Mouse (Mus musculus): Measurements from ENCODE around the gene Tmem106a.
"Not testable (repeated sequence)": the region's sequence is repeated elsewhere in the genome, so short reads cannot be mapped to it uniquely, and the experiment has no call there.

The Tmem106a gene

DNA sequence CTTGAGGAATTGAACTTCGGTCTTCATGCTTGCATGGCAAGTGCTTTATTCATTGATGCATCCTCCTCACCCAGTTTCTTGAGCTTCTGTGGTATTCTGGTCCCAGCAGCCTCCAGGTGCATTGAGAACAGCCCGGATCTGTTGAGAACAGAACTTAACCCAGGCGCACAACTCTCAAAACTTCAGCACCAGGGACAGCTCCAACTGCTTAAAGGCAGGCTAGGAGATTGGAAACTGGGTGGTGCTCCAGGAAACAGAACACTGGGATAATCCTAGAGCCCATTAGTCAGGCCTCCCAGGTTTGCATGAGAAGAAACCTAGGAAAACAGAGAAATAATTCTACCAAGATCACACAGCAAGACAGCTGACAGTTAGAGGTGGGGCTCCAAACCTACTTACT is 20.4 kb downstream of the Tmem106a start:
- DNase-seq, result peak; percentile 93

DNA sequence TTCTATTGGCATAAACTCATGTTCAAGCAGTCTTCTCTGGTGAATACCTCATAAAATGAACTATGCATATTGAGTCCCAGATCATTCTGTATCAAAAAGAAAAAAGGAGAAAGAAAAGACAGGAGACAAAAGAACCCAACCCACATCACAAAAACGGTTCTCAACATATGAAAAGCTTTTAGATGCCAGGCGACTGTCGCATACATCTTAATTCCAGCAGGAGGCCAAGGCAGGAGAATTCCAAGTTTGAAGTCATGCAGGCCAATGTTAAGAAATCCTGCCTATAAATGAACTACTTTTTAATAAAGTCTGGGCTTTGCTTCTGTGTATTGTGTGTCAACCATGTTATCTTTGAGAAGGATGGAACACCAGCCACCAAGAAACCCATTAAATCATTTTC is 22.1 kb downstream of the Tmem106a start:
- no peak for DNase-seq

DNA sequence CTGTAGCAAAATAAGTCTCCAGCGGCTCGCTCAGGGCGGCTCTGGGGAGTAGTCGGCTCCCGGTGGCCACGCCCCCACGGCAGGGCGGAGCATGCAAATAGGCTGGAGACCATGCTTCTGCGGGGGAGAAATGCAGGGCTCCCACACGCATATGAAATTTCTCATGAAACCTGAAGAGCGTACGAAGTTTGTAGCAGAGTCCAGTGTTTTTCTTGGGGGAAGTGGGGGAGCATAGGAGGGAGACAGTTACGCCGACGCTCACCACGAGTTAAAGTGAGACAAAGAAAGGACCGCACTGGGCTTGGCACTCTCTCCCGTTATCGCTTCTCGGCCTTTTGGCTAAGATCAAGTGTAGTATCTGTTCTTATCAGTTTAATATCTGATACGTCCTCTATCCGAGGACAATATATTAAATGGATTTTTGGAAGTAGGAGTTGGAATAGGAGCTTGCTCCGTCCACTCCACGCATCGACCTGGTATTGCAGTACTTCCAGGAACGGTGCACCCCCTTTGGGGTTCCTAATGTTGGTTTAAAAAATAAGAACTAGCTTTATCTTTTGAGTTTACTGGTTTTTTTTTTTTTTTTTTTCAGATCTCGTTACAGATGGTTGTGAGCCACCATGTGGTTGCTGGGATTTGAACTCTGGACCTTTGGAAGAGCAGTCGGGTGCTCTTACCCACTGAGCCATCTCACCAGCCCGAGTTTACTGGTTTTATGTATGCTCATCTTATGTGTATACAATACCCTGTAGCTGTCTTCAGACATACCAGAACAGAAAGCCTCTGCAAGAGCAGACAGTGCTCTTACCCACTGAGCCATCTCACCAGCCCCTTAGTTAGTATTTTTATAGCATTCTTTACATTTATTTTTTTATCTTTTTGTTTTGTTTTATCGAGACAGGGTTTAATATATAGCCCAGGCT is 22.8 kb downstream of the Tmem106a start:
- DNase-seq, result peak; percentile 90

DNA sequence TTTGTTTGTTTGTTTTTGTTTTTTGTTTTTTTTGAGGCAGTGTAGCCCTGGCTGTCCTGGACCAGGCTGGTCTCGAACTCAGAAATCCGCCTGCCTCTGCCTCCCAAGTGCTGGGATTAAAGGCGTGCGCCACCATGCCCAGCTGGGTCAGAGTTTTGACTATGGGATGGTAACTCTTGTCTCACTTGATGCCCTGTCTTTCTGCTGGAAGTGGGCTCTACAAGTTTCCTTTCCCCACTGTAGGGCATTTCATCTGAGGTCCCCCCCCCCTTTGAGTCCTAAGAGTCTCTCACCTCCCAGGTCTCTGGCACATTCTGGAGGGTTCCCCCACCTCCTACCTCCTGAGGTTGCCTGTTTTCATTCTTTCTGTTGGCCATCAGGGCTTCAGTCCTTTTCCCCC is 25.1 kb downstream of the Tmem106a start:
- DNase-seq, result not testable (repeated sequence)

DNA sequence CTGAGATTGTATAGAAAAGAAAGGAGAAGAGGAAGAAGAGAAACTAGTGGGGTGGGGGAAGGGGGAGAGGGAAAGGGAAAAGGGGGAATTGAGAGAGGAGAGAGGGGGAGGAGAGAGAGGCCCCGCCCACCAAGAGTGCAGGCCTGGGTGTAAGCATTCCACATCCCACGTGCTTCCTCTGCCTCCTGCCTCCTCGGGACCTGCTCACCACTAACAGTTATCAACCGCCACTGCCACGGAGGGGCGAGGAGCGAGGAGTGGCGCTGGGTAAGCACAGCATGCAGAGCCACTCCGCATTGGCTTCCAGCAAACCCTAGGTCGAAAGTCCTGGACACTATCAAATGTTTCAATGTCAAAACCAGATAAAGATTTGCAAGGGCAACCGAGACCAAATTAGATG is 28.4 kb downstream of the Tmem106a start:
- DNase-seq, result peak; percentile 7

DNA sequence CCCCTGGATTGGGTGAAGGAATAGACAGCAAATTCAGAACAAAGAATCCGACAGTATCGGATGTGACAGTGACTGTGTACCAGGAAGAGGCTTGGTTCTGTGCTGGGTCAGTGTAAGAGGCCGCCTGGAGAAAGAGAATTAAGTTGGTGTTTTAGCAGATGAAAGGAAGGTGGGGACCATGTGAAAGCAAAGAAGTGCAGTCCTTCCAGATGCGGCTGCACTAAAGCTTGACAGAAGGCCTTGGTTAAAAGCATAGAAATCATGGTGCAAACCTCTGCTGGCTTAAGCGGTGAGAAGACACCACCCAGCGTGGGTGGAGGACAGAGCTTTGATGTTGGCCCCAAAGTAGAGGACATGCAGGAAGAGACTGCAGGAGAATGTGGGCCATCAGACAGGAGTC is 31.6 kb downstream of the Tmem106a start:
- DNase-seq, result no peak

DNA sequence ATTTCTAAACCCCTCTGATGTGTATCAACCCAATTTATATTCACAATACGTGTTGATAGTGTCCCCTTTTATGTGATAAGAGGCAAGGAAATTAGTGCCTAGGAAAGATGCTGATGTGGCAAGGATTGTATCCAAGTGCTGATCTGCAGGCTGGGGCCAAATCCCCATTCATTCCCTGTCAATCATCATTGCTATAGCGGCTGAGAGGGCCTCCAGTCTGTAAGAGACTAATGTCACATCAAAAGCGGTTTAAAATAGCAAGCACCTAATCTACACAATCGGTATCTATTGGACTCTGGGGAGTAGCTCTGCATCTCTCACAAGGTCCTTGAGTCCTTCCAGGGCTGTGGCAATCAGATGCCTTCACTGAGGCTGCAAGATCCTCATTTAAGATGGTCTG is 32.1 kb downstream of the Tmem106a start:
- DNase-seq, result no peak

DNA sequence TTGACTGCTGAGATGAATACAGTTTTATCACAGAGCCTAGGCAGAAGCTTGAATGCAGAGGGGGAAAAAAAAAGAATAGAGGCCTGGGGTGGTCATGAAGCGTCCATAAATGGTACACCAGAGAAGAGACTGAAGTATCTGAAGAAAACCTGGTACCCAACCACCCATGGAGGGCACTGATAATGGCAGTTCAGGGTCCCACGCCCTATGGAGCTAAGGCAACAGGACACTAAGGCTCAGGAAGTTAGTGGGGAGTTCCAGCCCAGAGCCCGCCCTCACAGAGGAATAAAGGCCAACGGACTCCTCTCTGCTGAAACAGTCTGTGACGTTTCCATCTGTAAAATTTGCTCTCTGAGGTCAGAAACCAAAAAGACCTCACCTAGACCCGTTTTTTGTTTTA is 33.3 kb downstream of the Tmem106a start:
- DNase-seq, result no peak

DNA sequence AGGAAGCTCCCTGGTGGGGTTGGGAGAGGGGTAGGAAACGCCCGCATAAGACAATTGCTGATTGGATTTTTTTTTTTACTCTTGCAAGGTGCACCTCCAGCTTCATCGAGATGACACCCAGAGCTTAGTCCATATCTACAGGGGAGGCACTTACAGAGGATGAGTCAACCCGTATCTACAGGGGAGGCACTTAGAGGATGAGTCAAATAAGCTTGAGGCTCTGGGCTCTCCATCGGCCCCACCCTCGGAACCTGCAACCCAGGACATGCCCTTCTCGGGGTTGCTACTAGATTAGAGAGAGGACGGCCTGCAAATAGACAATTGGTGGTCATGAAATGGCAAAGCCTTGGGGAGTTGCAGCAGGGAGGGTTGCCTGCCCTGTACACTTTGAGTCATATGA is 34.1 kb downstream of the Tmem106a start:
- no peak for DNase-seq

DNA sequence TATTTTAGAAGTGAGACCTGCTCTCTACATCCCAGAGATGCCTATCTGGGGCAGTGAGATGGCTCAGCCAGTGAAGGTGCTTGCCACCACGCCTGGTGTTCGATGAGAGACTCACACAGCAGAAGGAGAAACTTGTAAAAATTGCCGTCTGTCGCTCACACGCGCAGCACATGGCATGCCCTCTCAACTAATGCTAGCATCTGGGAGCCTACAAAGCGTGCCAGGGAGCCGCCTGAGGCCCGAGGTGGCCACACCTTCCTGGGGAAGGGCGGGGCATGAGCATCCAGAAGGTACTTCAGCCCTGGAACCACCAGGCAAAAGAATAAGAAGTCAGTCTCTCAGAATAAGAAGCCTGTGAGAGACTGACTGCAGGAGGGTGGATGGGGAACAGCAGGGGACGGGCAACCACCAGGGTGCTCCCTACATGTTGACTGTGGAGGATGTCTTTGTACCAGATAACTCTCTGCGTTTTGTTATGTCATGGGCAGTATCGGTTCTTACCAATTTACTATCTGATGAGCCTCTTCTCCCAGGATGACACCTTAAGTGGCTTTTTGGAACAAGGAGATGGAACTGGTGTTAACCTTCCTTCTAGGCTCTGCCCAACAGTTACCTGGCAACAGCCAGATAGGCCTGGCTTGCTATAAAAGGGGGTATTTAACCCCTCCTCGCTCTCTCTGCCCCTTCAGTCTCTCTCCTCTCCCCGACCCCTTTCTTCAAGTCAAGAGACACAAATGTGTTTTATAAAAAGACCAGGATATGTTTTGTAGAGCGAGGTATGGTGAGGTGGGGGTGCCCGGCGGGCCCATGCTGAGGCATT is 35.1 kb downstream of the Tmem106a start:
- DNase-seq, result peak; percentile 42

DNA sequence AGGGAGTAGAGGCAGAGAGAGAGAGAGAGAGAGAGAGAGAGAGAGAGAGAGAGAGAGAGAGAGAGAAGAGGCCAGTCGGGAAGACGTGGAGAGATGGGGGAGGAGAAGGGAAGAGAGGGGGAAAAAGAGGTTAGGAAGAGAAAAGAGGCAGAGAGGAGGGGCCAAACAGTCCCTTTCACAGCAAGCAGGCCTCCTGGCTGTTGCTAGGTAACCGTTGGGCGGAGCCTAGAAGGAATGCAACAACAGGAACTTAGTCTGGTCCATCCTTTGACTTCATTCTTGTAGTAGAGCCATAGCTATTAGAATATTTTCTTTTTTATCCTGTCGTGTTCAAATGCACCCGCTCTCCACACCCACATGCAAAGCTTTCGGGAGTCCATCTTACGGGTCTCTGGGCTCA is 35.8 kb downstream of the Tmem106a start:
- DNase-seq, result peak; percentile 90

DNA sequence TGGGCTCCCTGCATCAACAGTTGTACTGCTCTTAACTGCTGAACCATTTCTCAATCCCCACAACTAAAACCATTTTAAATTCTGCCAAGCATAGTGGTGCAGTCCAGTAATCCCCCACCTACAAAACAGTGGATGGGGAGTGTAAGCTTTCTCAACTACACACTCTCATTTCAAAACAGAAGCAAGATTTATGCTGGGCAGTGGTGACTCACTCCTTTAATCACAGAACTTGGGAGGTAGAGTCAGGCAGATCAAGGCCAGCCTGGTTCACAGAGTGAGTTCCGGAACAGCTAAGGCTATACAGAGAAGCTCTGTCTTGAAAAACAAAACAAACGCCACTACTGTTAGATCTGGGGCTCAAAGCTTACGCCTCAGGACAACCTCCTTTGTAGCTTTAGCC is 36.6 kb downstream of the Tmem106a start:
- no peak for DNase-seq

DNA sequence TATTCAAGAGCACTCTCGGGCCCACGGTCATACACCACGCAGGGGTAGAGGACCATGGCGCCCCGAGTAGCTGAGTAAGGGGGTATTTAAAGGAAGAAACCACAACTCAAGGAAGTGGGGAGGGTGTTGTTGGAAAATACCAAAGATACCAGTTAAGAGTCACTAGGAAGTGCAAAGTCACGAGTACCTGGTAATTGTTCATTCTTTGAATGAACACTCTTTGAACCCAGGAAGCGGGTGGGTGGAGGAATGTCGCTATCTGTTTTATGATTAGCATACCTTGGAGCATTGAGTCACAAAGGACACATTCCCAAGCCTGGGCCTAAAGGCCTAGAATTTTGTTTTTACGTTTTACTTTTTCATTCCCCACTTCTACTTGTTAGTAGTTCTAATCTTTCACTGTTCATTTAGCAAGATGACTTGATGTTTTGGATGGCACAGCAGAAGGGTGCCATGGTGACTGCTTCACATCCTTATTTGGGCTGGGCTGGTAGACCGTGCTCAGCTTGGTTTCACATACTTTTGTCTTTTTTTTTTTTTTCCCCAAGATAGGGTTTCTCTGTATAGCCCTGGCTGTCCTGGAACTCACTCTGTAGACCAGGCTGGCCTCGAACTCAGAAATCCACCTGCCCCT is 38.1 kb downstream of the Tmem106a start:
- DNase-seq, result not testable (repeated sequence)

DNA sequence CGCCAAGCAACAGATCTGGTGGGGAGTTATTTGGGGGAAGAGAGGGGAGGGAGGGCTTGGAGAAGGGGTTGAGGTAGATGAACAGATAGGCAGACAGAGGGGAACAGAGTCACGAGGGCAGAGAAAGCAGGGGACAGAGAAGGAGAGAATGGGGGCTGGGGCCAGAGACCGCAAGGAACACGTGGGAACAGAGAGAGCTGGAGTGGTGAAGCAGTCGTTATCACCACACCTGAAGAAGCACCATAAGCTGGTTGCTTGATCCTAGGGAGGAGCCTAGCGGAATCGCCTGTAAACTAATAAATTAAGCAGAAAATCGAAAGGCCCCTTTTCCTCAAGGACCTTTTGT is 44.6 kb downstream of the Tmem106a start:
- no peak for DNase-seq

DNA sequence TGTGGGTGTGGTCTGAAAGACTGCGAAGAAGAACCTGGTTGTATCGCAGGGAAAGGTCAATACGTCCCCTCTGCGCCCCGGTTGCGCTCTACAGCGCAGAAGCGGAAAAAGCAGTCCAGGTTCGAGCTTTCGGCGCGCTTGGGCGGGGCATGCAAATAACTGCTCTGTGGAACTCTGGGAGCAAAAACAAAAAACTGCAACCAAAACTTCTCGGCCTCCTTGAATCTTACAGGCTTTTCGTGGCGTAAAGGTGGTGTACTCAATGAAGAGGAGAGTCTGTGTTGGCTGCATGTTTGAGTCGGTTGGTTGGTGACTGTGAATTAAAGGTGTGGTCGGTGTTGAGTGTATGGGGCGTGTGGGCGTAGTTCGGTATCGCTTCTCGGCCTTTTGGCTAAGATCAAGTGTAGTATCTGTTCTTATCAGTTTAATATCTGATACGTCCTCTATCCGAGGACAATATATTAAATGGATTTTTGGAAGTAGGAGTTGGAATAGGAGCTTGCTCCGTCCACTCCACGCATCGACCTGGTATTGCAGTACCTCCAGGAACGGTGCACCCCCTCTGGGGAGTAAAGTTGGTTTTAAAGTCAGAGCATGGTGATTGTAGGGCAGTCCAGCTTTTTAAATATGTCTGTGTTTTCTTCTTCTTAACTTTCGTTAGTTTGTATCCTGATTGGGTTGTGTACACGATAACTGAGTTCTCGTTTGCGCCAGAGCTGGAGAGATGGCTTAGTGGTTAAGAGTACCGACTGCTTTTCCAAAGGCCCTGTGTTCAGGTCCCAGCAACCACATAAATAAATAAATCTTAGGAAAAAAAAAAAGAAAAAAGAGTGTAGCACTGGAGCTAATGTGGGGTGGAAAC is 45.2 kb downstream of the Tmem106a start, which contains the start of gene Rdm1:
Gene Rdm1, plus strand, starts transcription at position 201 of the 862 bp plus-strand sequence.
- DNase-seq, result peak; percentile 94

DNA sequence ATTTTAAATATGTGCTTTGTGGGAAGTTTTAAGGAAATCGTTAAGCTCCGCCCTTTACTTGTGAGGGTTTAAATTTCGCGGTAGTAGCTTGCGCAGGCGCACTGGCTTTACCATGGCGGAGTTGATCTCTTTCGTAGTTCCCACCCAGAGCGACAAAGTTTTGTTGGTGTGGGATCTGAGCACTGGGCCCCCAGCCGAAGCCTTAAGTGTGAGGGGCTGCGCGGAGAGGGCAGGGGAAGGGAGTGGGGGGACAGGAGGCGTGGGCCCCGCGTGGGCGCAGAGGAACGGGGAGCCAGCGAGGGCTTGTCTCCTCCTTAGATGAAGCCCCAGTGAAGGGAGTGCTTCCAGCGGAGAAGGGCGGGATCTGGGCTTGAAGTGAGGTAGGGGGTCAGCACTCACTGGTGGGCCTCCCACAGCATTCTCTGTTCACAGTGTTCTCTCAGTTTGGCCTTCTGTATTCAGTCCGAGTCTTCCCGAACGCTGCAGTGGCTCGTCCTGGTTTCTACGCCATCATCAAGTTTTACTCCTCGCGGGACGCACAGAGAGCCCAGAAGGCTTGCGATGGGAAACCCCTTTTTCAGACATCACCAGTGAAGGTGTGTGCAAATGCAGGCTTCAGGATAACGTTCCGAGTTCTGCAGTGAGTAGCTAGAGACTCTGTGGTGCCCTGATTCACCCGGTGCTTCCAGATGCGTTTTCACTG is 46.0 kb downstream of the Tmem106a start:
- DNase-seq, result peak; percentile 95

DNA sequence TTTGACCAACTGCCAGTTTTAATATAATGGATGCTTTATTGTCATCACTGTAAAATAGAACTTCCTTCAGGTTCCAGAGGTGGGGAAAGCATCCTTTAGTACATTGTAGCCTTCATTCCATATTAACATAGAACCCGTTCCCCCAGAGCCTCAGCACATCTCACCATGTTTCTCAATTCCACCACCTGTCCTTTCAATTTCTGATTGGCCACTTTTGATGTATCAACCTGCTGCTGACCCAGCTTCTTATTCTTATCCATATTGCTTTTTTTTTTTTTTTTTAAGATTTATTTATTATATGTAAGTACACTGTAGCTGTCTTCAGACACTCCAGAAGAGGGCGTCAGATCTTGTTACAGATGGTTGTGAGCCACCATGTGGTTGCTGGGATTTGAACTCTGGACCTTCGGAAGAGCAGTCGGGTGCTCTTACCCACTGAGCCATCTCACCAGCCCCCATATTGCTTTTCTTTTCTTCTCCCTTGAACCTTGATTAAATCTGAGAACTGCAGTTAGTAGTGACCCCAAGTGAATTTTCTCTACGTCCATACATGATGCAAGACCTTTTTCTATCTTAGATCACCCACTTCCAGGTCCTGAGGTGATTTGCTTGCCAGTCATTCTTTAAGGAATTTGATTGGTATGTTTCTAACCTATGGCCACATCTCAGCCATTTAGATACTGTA is 46.8 kb downstream of the Tmem106a start:
- DNase-seq, result not testable (repeated sequence)

DNA sequence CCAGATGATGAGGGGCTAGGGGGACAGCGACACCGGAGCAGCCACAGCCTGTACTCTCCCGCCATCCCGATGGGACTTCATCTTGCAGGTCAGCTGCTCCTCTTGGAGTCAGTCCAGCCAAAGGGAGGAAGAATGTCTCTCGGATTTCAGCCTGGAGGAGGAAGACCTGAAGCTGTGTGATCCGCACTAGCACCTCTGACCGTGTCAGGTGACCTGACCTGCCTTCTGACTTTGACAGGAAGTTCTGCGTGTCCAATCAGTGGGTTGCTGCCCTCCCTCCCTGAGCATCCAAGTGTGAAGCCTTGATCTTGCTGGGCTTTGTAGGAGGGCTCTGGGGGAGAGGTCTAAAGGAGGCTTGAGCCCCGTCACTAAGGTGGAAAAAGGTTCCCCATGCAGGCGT is 53.6 kb downstream of the Tmem106a start:
- no peak for DNase-seq

DNA sequence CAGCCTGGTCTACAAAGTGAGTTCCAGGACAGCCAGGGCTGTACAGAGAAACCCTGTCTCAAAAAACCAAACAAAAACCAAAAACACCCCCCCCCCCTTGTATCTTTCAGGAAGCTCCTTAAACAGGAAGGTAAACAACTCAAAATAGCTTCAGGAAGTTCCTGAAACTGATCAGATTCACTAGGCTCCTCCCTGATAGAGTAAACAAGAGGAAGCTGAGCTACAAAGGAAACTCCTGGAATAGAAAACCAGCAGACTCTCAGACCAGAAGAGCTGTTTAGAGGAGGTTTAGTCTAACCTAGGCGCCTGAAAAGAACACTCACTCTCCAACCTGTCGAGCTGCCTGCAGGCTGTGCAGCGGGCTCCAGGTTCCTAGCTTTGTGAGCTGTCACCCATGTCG is 57.7 kb downstream of the Tmem106a start:
- no peak for DNase-seq

DNA sequence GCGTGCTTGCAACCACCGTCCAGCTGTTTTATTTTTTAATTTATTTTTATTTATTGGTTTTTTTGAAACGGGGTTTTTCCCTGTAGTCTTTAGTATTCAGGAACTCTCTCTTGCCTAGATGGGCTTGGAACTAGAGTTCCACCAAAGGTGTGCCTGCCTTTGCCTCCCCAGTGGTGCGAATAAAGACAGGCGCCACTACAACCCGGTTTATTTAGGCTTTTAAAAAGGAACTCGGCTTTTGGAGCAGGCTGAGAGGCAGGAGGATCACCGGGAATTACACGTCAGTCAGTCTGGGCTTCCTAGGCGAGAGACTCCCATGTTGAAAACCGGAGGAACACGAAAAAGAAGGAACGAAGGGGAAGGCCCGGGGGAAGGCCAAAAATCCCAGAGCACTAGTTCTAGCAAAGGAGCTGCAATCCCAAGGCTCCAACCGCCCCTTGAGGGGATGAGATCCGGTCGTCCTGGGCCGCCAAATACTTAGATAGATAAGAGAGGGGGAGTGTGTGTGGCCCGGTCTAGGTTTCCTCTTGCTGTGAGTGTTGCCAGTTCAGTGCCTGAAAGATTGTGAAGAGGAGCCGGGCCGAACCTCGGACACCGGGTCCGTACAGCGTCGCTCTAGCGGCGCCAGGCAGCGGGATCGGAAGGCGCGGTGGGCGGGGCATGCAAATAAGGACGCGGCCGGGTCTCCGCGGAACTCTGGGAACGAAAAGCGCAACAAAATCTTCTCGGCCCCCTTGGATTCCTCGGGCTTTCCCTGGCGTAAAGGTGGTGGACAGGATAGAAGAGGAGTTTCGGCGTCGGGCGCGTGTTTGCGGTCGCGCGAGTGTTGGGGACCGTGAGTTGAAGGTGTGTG is 59.0 kb downstream of the Tmem106a start:
- DNase-seq, result peak; percentile 84
